Mouse (Mus musculus): ENCODE results near the gene Rasgrp1. TPM values are rescaled to one million over a fixed set of nuclear protein-coding genes. Genes with fewer than 3 reads are reported as not detected.

The Rasgrp1 gene
- polyA plus RNA-seq, 1 experiment from 2014 or later = 2.5 TPM

- Histone ChIP-seq H3K4me3 (ENCODE audit: low read depth, low read length) (no peak overlapping the region), H3K9ac (ENCODE audit: low read length) (no peak overlapping the region), H3K9me3 (ENCODE audit: control insufficient read depth, low read length) (no peaks in the 10 kb centered on the region), H3K27me3 (ENCODE audit: control insufficient read depth, insufficient read depth, low read length) (no peaks in the 10 kb centered on the region), H3K4me1 (replicated peaks; ENCODE audit: control insufficient read depth, insufficient read depth) (no peaks in the 10 kb centered on the region), H3K27ac (replicated peaks) (no peak overlapping the region), H3K36me3 (ENCODE audit: control insufficient read depth, insufficient read depth, low read length) (no peaks in the 10 kb centered on the region), H3K4me2 (replicated peaks; ENCODE audit: low read depth) (no peak overlapping the region)
- ATAC-seq (ENCODE audit: low FRiP score, low TSS enrichment) (no peak), DNase-seq (ENCODE audit: low spot score) (no peak)
- TF ChIP-seq EP300 (optimal IDR thresholded peaks at IDR 0.05) (no peak), CTCF (IDR thresholded peaks at IDR 0.05; ENCODE audit: low read depth) (no peak)
- 70% methylated on average over 1 of the region's 1 CpGs for WGBS
Observed at GRCm38 (mm10) chr2:117311349-117311748, 31.5 kb downstream of the Rasgrp1 start.

- TF ChIP-seq CTCF (IDR thresholded peaks at IDR 0.05; ENCODE audit: low read depth) (no peak), EP300 (optimal IDR thresholded peaks at IDR 0.05) (no peak)
- no peak overlapping the region for H3K4me3 ChIP-seq (ENCODE audit: low read depth, low read length)
- 81% methylated on average over 2 of the region's 2 CpGs for WGBS
- no peak overlapping the region for H3K4me2 ChIP-seq (replicated peaks; ENCODE audit: low read depth)
- H3K9ac ChIP-seq (ENCODE audit: low read length) = no peak overlapping the region
- no peaks in the 10 kb centered on the region for H3K4me1 ChIP-seq (replicated peaks; ENCODE audit: control insufficient read depth, insufficient read depth)
- DNase-seq (ENCODE audit: low spot score) (no peak), ATAC-seq (ENCODE audit: low FRiP score, low TSS enrichment) (no peak)
- H3K36me3 ChIP-seq (ENCODE audit: control insufficient read depth, insufficient read depth, low read length) = no peaks in the 10 kb centered on the region
- no peaks in the 10 kb centered on the region for H3K9me3 ChIP-seq (ENCODE audit: control insufficient read depth, low read length)
- no peaks in the 10 kb centered on the region for H3K27me3 ChIP-seq (ENCODE audit: control insufficient read depth, insufficient read depth, low read length)
- no peak overlapping the region for H3K27ac ChIP-seq (replicated peaks)
Observed at GRCm38 (mm10) chr2:117309046-117309445, 33.8 kb downstream of the Rasgrp1 start.

GRCm38 (mm10) chr2:117307959-117308358 is 34.8 kb downstream of the Rasgrp1 start:
- ATAC-seq (ENCODE audit: low FRiP score, low TSS enrichment) = no peak
- no peak overlapping the region for H3K4me3 ChIP-seq (ENCODE audit: low read depth, low read length)
- H3K36me3 ChIP-seq (ENCODE audit: control insufficient read depth, insufficient read depth, low read length) = no peaks in the 10 kb centered on the region
- H3K27ac ChIP-seq (replicated peaks) = no peak overlapping the region
- no peaks in the 10 kb centered on the region for H3K27me3 ChIP-seq (ENCODE audit: control insufficient read depth, insufficient read depth, low read length)
- no peak overlapping the region for H3K9ac ChIP-seq (ENCODE audit: low read length)
- TF ChIP-seq CTCF (IDR thresholded peaks at IDR 0.05; ENCODE audit: low read depth) (no peak), EP300 (optimal IDR thresholded peaks at IDR 0.05) (no peak)
- no peak overlapping the region for H3K4me2 ChIP-seq (replicated peaks; ENCODE audit: low read depth)
- DNase-seq (ENCODE audit: low spot score) = no peak
- no peaks in the 10 kb centered on the region for H3K9me3 ChIP-seq (ENCODE audit: control insufficient read depth, low read length)
- WGBS = 89% methylated on average over 3 of the region's 3 CpGs
- H3K4me1 ChIP-seq (replicated peaks; ENCODE audit: control insufficient read depth, insufficient read depth) = no peaks in the 10 kb centered on the region

- DNase-seq (ENCODE audit: low spot score) = no peak
- H3K4me2 ChIP-seq (replicated peaks; ENCODE audit: low read depth) = no peak overlapping the region
- H3K4me1 ChIP-seq (replicated peaks; ENCODE audit: control insufficient read depth, insufficient read depth) = no peaks in the 10 kb centered on the region
- H3K9me3 ChIP-seq (ENCODE audit: control insufficient read depth, low read length) = no peaks in the 10 kb centered on the region
- no peaks in the 10 kb centered on the region for H3K27me3 ChIP-seq (ENCODE audit: control insufficient read depth, insufficient read depth, low read length)
- no peak overlapping the region for H3K27ac ChIP-seq (replicated peaks)
- no peak for ATAC-seq (ENCODE audit: low FRiP score, low TSS enrichment)
- no peak overlapping the region for H3K9ac ChIP-seq (ENCODE audit: low read length)
- no peaks in the 10 kb centered on the region for H3K36me3 ChIP-seq (ENCODE audit: control insufficient read depth, insufficient read depth, low read length)
- TF ChIP-seq CTCF (IDR thresholded peaks at IDR 0.05; ENCODE audit: low read depth) (no peak), EP300 (optimal IDR thresholded peaks at IDR 0.05) (no peak)
- no peak overlapping the region for H3K4me3 ChIP-seq (ENCODE audit: low read depth, low read length)
- WGBS = 84% methylated on average over 5 of the region's 5 CpGs
Observed at GRCm38 (mm10) chr2:117304941-117305340, 37.9 kb downstream of the Rasgrp1 start.

GRCm38 (mm10) chr2:117303391-117304350 is 39.1 kb downstream of the Rasgrp1 start:
- Histone ChIP-seq H3K4me3 (ENCODE audit: low read depth, low read length) (no peak overlapping the region), H3K27me3 (ENCODE audit: control insufficient read depth, insufficient read depth, low read length) (no peaks in the 10 kb centered on the region), H3K9ac (ENCODE audit: low read length) (no peak overlapping the region), H3K4me2 (replicated peaks; ENCODE audit: low read depth) (no peak overlapping the region), H3K4me1 (replicated peaks; ENCODE audit: control insufficient read depth, insufficient read depth) (no peaks in the 10 kb centered on the region), H3K36me3 (ENCODE audit: control insufficient read depth, insufficient read depth, low read length) (no peaks in the 10 kb centered on the region), H3K9me3 (ENCODE audit: control insufficient read depth, low read length) (no peaks in the 10 kb centered on the region), H3K27ac (replicated peaks) (no peak overlapping the region)
- WGBS = 92% methylated on average over 12 of the region's 12 CpGs
- TF ChIP-seq CTCF (IDR thresholded peaks at IDR 0.05; ENCODE audit: low read depth) (no peak), EP300 (optimal IDR thresholded peaks at IDR 0.05) (no peak)
- no peak for ATAC-seq (ENCODE audit: low FRiP score, low TSS enrichment)
- no peak for DNase-seq (ENCODE audit: low spot score)

Data from stomach, postnatal 0 days (tissue).